Mouse (Mus musculus) kidney, adult 2 months (tissue): ENCODE measurements at regions not wholly inside any gene's neighbourhood (a gene's known extent, or its start where the extent isn't known, plus 50 kb on each side); places are given as distances from the start of the nearest gene placed in this dataset.

ENCODE experiments used
- CTCF ChIP-seq: fragments of 200-500 bp; conservative IDR thresholded peaks from 2 replicates; pipeline ENCODE4 v1.5.1; 2011; ENCODE audit warnings: low read depth, mild to moderate bottlenecking, control low read depth, low read length, moderate library complexity, mixed read lengths; ENCODE audit not compliant: insufficient read depth, insufficient read length
- POLR2A ChIP-seq: fragments of 200-500 bp; IDR thresholded peaks from one replicate; pipeline ENCODE4 v1.6.1; 2011; ENCODE audit warnings: low read depth, low read length, control low read depth

- TF ChIP-seq POLR2A: no peak
- TF ChIP-seq CTCF: no peak
Observed at GRCm38 (mm10) chr3:66695125-66695524, 286.1 kb upstream of the Rsrc1 start.
